Mouse (Mus musculus) heart, embryonic 12.5 days (tissue): Measurements from ENCODE around the gene Id2. TPM values are rescaled to one million over a fixed set of nuclear protein-coding genes. Genes with fewer than 3 reads are reported as not detected.
A peak's percentile ranks its signal among the peaks of the same experiment; 100 is the strongest.

Experiments
- ATAC-seq: fragments of 200-750 bp; cut with Nextera tagmentation; 2 replicates; pipeline ENCODE4 v1.8.0; 2017; ENCODE audit warnings: moderate TSS enrichment, moderate library complexity; ENCODE audit not compliant: insufficient number of reproducible peaks, low FRiP score
- H3K27ac ChIP-seq: fragments of 300-500 bp; sonication (generic); 2 replicates; pipeline ENCODE4 v1.5.1; 2016; ENCODE audit warnings: mild to moderate bottlenecking, moderate library complexity; ENCODE audit not compliant: poor library complexity, severe bottlenecking
- H3K27me3 ChIP-seq: fragments of 300-500 bp; sonication (generic); replicated peaks from 2 replicates; pipeline ENCODE4 v1.6.1; 2016; ENCODE audit warnings: mild to moderate bottlenecking, moderate library complexity
- H3K36me3 ChIP-seq: fragments of 300-500 bp; sonication (generic); 2 replicates; pipeline ENCODE4 v1.6.1; 2016; ENCODE audit warnings: mild to moderate bottlenecking, moderate library complexity
- H3K4me1 ChIP-seq: fragments of 300-500 bp; sonication (generic); replicated peaks from 2 replicates; pipeline ENCODE4 v1.6.1; 2016; ENCODE audit warnings: mild to moderate bottlenecking
- H3K4me2 ChIP-seq: fragments of 300-500 bp; sonication (generic); 2 replicates; pipeline ENCODE4 v1.6.1; 2016; ENCODE audit warnings: mild to moderate bottlenecking, moderate library complexity
- H3K4me3 ChIP-seq: fragments of 300-500 bp; sonication (generic); 2 replicates; pipeline ENCODE4 v1.5.1; 2016; ENCODE audit warnings: mild to moderate bottlenecking
- H3K9ac ChIP-seq: fragments of 300-500 bp; sonication (generic); 2 replicates; pipeline ENCODE4 v1.6.1; 2016; ENCODE audit warnings: mild to moderate bottlenecking, moderate library complexity
- H3K9me3 ChIP-seq: fragments of 300-500 bp; sonication (generic); replicated peaks from 2 replicates; pipeline ENCODE4 v1.6.1; 2016; ENCODE audit warnings: mild to moderate bottlenecking, moderate library complexity
- WGBS: fragments of 180-500 bp; shearing (Covaris S2); methylation state at CpG from one replicate; pipeline ENCODE4 v1.1.7; 2016; 5-methylcytosine and 5-hydroxymethylcytosine counted together
- polyA plus RNA-seq: library from polyadenylated mRNA; unstranded; fragments of >200 nt; fragmentation: Nextera tagmentation; extraction: Ambion mirVana; gene quantifications from 2 replicates; pipeline ENCODE4 v1.2.1, GENCODE M21; 2016

Gene Id2
- polyA plus RNA-seq, 1 experiment from 2014 or later = 433 TPM

GRCm38 (mm10) chr12:25124431-25125238 lies 27.7 kb upstream of the Id2 start:
- peak; percentile 27; the same call in 1 of the 2 replicates for ATAC-seq
- H3K4me3 ChIP-seq = no peak overlapping the region
- peak overlapping the region; percentile 2; the same call in 1 of the 2 replicates for H3K27ac ChIP-seq

GRCm38 (mm10) chr12:25120753-25121152 lies 23.8 kb upstream of the Id2 start:
- Histone ChIP-seq H3K36me3 (no peaks in the 10 kb centered on the region), H3K9ac (no peak overlapping the region), H3K9me3 (no peaks in the 10 kb centered on the region), H3K4me3 (no peak overlapping the region), H3K27me3 (no peaks in the 10 kb centered on the region), H3K27ac (no peak overlapping the region), H3K4me1 (peaks cover 38% of the 10 kb centered on the region), H3K4me2 (no peak overlapping the region)
- no peak for ATAC-seq
- WGBS = 86% methylated on average over 4 of the region's 4 CpGs

More at GRCm38 (mm10) chr12:25124431-25125238, 27.7 kb upstream of the Id2 start:
- no peaks in the 10 kb centered on the region for H3K36me3 ChIP-seq
- no peaks in the 10 kb centered on the region for H3K27me3 ChIP-seq
- no peak overlapping the region for H3K9ac ChIP-seq
- peak overlapping the region; percentile 27 for H3K4me2 ChIP-seq
- no peaks in the 10 kb centered on the region for H3K9me3 ChIP-seq
- peaks cover 28% of the 10 kb centered on the region for H3K4me1 ChIP-seq
- 15% methylated on average over 19 of the region's 19 CpGs for WGBS

GRCm38 (mm10) chr12:25119278-25119677 lies 22.3 kb upstream of the Id2 start:
- peak overlapping the region; percentile 39 for H3K27ac ChIP-seq
- ATAC-seq = peak; percentile 77

GRCm38 (mm10) chr12:25117856-25118511 lies 21.0 kb upstream of the Id2 start:
- H3K4me3 ChIP-seq = no peak overlapping the region
- H3K27ac ChIP-seq = no peak overlapping the region
- no peak overlapping the region for H3K4me2 ChIP-seq
- WGBS = 65% methylated on average over 4 of the region's 4 CpGs
- ATAC-seq = 0 out of 2 replicates have a peak, but pooled peaks have one; percentile 19
- peaks cover 18% of the 10 kb centered on the region for H3K4me1 ChIP-seq
- H3K9ac ChIP-seq = peak overlapping the region; percentile 7; the same call in 1 of the 2 replicates
- H3K9me3 ChIP-seq = 0 out of 2 replicates have a peak, but pooled peaks cover 3% of the 10 kb centered on the region
- H3K36me3 ChIP-seq = no peaks in the 10 kb centered on the region
- no peaks in the 10 kb centered on the region for H3K27me3 ChIP-seq

More at GRCm38 (mm10) chr12:25119278-25119677, 22.3 kb upstream of the Id2 start:
- 47% methylated on average over 15 of the region's 15 CpGs for WGBS
- Histone ChIP-seq H3K36me3 (no peaks in the 10 kb centered on the region), H3K9me3 (no peaks in the 10 kb centered on the region), H3K4me3 (no peak overlapping the region), H3K9ac (no peak overlapping the region), H3K27me3 (no peaks in the 10 kb centered on the region), H3K4me1 (peaks cover 25% of the 10 kb centered on the region), H3K4me2 (no peak overlapping the region)

- WGBS = 85% methylated on average over 2 of the region's 2 CpGs
- no peak for ATAC-seq
These were observed 19.2 kb upstream of the Id2 start for GRCm38 (mm10) chr12:25116126-25116525.

GRCm38 (mm10) chr12:25114426-25114825 lies 17.5 kb upstream of the Id2 start:
- H3K9me3 ChIP-seq = 0 out of 2 replicates have a peak, but pooled peaks cover 3% of the 10 kb centered on the region
- no peak overlapping the region for H3K27ac ChIP-seq
- no peak overlapping the region for H3K4me2 ChIP-seq
- H3K27me3 ChIP-seq = no peaks in the 10 kb centered on the region
- H3K9ac ChIP-seq = no peak overlapping the region
- H3K36me3 ChIP-seq = no peaks in the 10 kb centered on the region
- H3K4me1 ChIP-seq = peaks cover 21% of the 10 kb centered on the region
- H3K4me3 ChIP-seq = no peak overlapping the region
- no peak for ATAC-seq
- 88% methylated on average over 1 of the region's 1 CpGs for WGBS

More at GRCm38 (mm10) chr12:25116126-25116525, 19.2 kb upstream of the Id2 start:
- Histone ChIP-seq H3K4me3 (no peak overlapping the region), H3K9me3 (0 out of 2 replicates have a peak, but pooled peaks cover 3% of the 10 kb centered on the region), H3K27me3 (no peaks in the 10 kb centered on the region), H3K36me3 (no peaks in the 10 kb centered on the region), H3K27ac (no peak overlapping the region), H3K9ac (no peak overlapping the region), H3K4me2 (no peak overlapping the region), H3K4me1 (peaks cover 18% of the 10 kb centered on the region)

- Histone ChIP-seq H3K9me3 (0 out of 2 replicates have a peak, but pooled peaks cover 3% of the 10 kb centered on the region), H3K9ac (no peak overlapping the region), H3K4me1 (peaks cover 17% of the 10 kb centered on the region), H3K27ac (no peak overlapping the region), H3K4me2 (no peak overlapping the region), H3K36me3 (no peaks in the 10 kb centered on the region), H3K27me3 (no peaks in the 10 kb centered on the region), H3K4me3 (no peak overlapping the region)
- WGBS = 80% methylated on average over 2 of the region's 2 CpGs
- ATAC-seq = no peak
These were observed 16.4 kb upstream of the Id2 start for GRCm38 (mm10) chr12:25113357-25113756.

GRCm38 (mm10) chr12:25112806-25113205 lies 15.9 kb upstream of the Id2 start:
- H3K27ac ChIP-seq = no peak overlapping the region
- H3K4me1 ChIP-seq = peaks cover 12% of the 10 kb centered on the region
- H3K9me3 ChIP-seq = 0 out of 2 replicates have a peak, but pooled peaks cover 3% of the 10 kb centered on the region
- no peak overlapping the region for H3K4me3 ChIP-seq
- H3K36me3 ChIP-seq = no peaks in the 10 kb centered on the region
- no peaks in the 10 kb centered on the region for H3K27me3 ChIP-seq
- ATAC-seq = no peak
- no peak overlapping the region for H3K9ac ChIP-seq
- no peak overlapping the region for H3K4me2 ChIP-seq
- WGBS = 92% methylated on average over 2 of the region's 2 CpGs

GRCm38 (mm10) chr12:25110682-25111078 lies 13.7 kb upstream of the Id2 start:
- H3K9ac ChIP-seq = no peak overlapping the region
- no peaks in the 10 kb centered on the region for H3K27me3 ChIP-seq
- 0 out of 2 replicates have a peak, but pooled peaks cover 3% of the 10 kb centered on the region for H3K9me3 ChIP-seq
- H3K27ac ChIP-seq = peak overlapping the region; percentile 63
- ATAC-seq = peak; percentile 35; the same call in 1 of the 2 replicates
- H3K4me1 ChIP-seq = peaks cover 10% of the 10 kb centered on the region
- WGBS = 72% methylated on average over 7 of the region's 7 CpGs
- no peak overlapping the region for H3K4me2 ChIP-seq
- H3K36me3 ChIP-seq = no peaks in the 10 kb centered on the region
- H3K4me3 ChIP-seq = no peak overlapping the region

- Histone ChIP-seq H3K4me1 (peaks cover 10% of the 10 kb centered on the region), H3K9ac (no peak overlapping the region), H3K4me2 (no peak overlapping the region), H3K27me3 (no peaks in the 10 kb centered on the region), H3K27ac (peak overlapping the region; percentile 54), H3K9me3 (0 out of 2 replicates have a peak, but pooled peaks cover 3% of the 10 kb centered on the region), H3K36me3 (no peaks in the 10 kb centered on the region), H3K4me3 (no peak overlapping the region)
- WGBS = 71% methylated on average over 7 of the region's 7 CpGs
- ATAC-seq = peak; percentile 52; the same call in 1 of the 2 replicates
These were observed 13.2 kb upstream of the Id2 start for GRCm38 (mm10) chr12:25109971-25110681.
